Mouse (Mus musculus): Measurements from ENCODE around the gene Apob. TPM values are rescaled to one million over a fixed set of nuclear protein-coding genes. Genes with fewer than 3 reads are reported as not detected.

Gene Apob
- polyA plus RNA-seq, 1 experiment from 2014 or later, result 0.04 TPM

- H3K9me3 ChIP-seq (ENCODE audit: control insufficient read depth, low read length), result no peaks in the 10 kb centered on the region
- ATAC-seq, result no peak; the same call in 1 of the 2 replicates
- no peak overlapping the region for H3K4me2 ChIP-seq (ENCODE audit: low read length)
- no peak overlapping the region for H3K27ac ChIP-seq (ENCODE audit: low read depth, low read length)
- WGBS, result 25% methylated on average over 3 of the region's 3 CpGs
- no peak overlapping the region for H3K4me3 ChIP-seq (ENCODE audit: low read length)
- H3K9ac ChIP-seq (ENCODE audit: low read depth, low read length), result no peak overlapping the region
- no peaks in the 10 kb centered on the region for H3K36me3 ChIP-seq (ENCODE audit: control insufficient read depth, insufficient read depth, low read length)
- H3K4me1 ChIP-seq (ENCODE audit: control insufficient read depth, insufficient read depth, low read depth, low read length), result no peaks in the 10 kb centered on the region
- H3K27me3 ChIP-seq (replicated peaks; ENCODE audit: control insufficient read depth, insufficient read depth, low read length), result no peaks in the 10 kb centered on the region
Measured at GRCm38 (mm10) chr12:8059576-8059975, 82.1 kb downstream of the Apob start.

DNA sequence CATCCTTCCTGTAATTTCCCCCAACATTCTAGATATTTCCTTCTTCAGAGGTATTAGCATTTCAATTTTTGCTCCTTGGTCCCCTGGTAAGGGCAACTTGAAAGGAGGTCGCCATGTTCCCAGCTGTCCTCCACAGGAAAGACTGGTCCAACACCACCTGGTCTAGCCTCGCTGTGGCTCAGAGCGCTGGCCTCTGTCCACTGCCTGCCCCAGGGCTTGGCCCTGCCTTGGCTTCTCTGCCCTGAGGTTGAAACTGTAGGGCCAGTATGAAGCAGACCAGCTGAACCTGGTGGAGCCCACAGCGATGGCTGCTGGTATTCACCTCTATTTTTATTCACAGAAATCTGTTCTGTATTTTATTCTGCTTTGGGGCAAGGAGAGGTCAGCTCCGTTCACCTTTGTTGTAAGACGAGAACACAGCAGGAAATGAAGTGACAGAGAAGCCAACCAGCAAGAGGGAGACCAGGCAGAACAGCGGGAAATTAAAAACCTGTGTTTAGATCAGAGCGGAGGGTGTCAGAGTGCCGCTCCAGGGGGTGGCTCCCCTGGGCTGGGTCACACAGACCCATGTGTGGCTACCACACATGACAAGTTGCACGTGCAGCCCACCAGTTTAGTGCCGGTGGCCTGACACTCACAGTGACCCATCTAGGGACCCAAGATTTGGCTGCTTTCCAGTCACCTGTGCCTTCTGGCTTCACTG, 86.1 kb downstream of the Apob start:
- no peak overlapping the region for H3K4me2 ChIP-seq (ENCODE audit: low read length)
- no peaks in the 10 kb centered on the region for H3K4me1 ChIP-seq (ENCODE audit: control insufficient read depth, insufficient read depth, low read depth, low read length)
- H3K9me3 ChIP-seq (ENCODE audit: control insufficient read depth, low read length), result no peaks in the 10 kb centered on the region; the same call in 1 of the 2 replicates
- no peak overlapping the region for H3K4me3 ChIP-seq (ENCODE audit: low read length)
- H3K27ac ChIP-seq (ENCODE audit: low read depth, low read length), result no peak overlapping the region
- H3K27me3 ChIP-seq (replicated peaks; ENCODE audit: control insufficient read depth, insufficient read depth, low read length), result no peaks in the 10 kb centered on the region
- ATAC-seq, result no peak
- H3K36me3 ChIP-seq (ENCODE audit: control insufficient read depth, insufficient read depth, low read length), result no peaks in the 10 kb centered on the region
- H3K9ac ChIP-seq (ENCODE audit: low read depth, low read length), result no peak overlapping the region
- 63% methylated on average over 11 of the region's 11 CpGs for WGBS

Other genes with a start within 250 kb of the Apob start
- gene Ldah, start 230.5 kb downstream of the Apob start, polyA plus RNA-seq (2015; fragmentation: Nextera tagmentation; extraction: Ambion mirVana), result 61.9 and 75.3 TPM in 2 replicates